Mouse (Mus musculus) hindbrain, embryonic 11.5 days (tissue): ENCODE measurements at regions not wholly inside any gene's neighbourhood (a gene's known extent, or its start where the extent isn't known, plus 50 kb on each side); places are given as distances from the start of the nearest gene placed in this dataset.

ENCODE experiments used
- ATAC-seq: fragments of 200-750 bp; cut with Nextera tagmentation; 2 replicates; pipeline ENCODE4 v1.8.0; 2017; ENCODE audit warnings: mild to moderate bottlenecking, moderate TSS enrichment, moderate library complexity; ENCODE audit not compliant: low FRiP score
- DNase-seq: peaks from one replicate; pipeline ENCODE4 v3.0.0-alpha.2; 2015; ENCODE audit warnings: low spot score
- H3K27ac ChIP-seq: fragments of 300-500 bp; sonication (generic); 2 replicates; pipeline ENCODE4 v1.5.1; 2014; ENCODE audit warnings: mild to moderate bottlenecking, low read depth, low read length
- H3K27me3 ChIP-seq: fragments of 300-500 bp; sonication (generic); 2 replicates; pipeline ENCODE4 v1.6.1; 2014; ENCODE audit warnings: mild to moderate bottlenecking, low read length, moderate library complexity, mixed read lengths; ENCODE audit not compliant: control insufficient read depth, insufficient read depth
- H3K36me3 ChIP-seq: fragments of 300-500 bp; sonication (generic); 2 replicates; pipeline ENCODE4 v1.6.1; 2014; ENCODE audit warnings: mild to moderate bottlenecking, low read length, moderate library complexity, mixed read lengths; ENCODE audit not compliant: control insufficient read depth, insufficient read depth
- H3K4me1 ChIP-seq: fragments of 300-500 bp; sonication (generic); replicated peaks from 2 replicates; pipeline ENCODE4 v1.6.1; 2014; ENCODE audit warnings: low read length, mixed read lengths; ENCODE audit not compliant: control insufficient read depth, insufficient read depth
- H3K4me2 ChIP-seq: fragments of 300-500 bp; sonication (generic); replicated peaks from 2 replicates; pipeline ENCODE4 v1.6.1; 2014; ENCODE audit warnings: mild to moderate bottlenecking, low read depth, low read length
- H3K4me3 ChIP-seq: fragments of 300-500 bp; sonication (generic); 2 replicates; pipeline ENCODE4 v1.5.1; 2014; ENCODE audit warnings: low read depth, low read length
- H3K9ac ChIP-seq: fragments of 300-500 bp; sonication (generic); 2 replicates; pipeline ENCODE4 v1.6.1; 2014; ENCODE audit warnings: low read depth, low read length
- H3K9me3 ChIP-seq: fragments of 300-500 bp; sonication (generic); 2 replicates; pipeline ENCODE4 v1.6.1; 2016; ENCODE audit warnings: low read length; ENCODE audit not compliant: control insufficient read depth
- WGBS: fragments of 180-500 bp; shearing (Covaris S2); extraction: QIAGEN DNeasy Blood & Tissue Kit; methylation state at CpG from one replicate; pipeline ENCODE4 v1.1.7; 2014; 5-methylcytosine and 5-hydroxymethylcytosine counted together

DNA sequence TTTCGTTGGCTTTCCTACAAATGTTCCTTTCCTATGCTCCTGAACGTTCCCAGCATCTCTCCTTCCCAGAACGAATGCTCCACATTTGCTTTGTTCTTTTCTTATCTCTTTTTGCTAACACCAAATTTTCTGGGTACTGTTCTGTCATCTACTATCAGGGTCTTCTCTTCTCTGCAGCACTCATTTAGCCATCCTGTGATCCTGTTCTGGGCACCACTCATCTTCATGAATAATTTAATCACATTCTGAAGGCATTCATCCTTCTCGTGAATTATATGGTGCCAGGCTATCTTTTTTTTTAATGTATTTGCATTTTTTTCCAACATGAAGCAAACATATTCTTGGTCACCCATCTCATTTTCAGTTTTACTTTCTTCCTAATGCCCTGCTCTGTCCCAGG lies 87.3 kb upstream of the Zc3h12c start:
- no peak for DNase-seq
- Histone ChIP-seq H3K4me2 (no peak overlapping the region), H3K4me3 (no peak overlapping the region)

DNA sequence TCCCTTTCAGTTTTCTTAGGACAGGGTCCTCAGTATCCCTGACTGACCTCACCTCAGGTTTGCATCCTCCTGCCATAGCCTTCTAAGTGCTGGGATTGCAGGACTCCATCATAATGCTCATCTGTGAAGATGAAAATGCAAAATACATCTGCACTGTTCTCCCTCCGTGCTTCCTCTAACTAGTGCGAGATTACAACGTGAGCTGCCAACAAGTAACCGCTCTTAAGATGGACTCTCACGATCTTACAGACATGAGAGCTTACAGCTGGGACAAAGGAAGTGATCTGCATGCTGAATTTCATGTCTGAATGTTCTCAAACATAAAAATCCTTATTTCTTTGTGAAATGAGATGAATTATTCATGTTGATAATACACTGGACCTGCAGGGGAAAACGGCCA lies 86.1 kb upstream of the Zc3h12c start:
- H3K9ac ChIP-seq = no peak overlapping the region
- H3K27me3 ChIP-seq = no peaks in the 10 kb centered on the region
- H3K4me2 ChIP-seq = no peak overlapping the region
- DNase-seq (no peak), ATAC-seq (no peak)
- H3K4me1 ChIP-seq = no peaks in the 10 kb centered on the region
- H3K4me3 ChIP-seq = no peak overlapping the region
- H3K27ac ChIP-seq = no peak overlapping the region
- 80% methylated on average over 6 of the region's 6 CpGs for WGBS
- no peaks in the 10 kb centered on the region for H3K36me3 ChIP-seq
- H3K9me3 ChIP-seq = no peaks in the 10 kb centered on the region

More for the DNA sequence above, 87.3 kb upstream of the Zc3h12c start:
- Histone ChIP-seq H3K9ac (no peak overlapping the region), H3K9me3 (no peaks in the 10 kb centered on the region), H3K27ac (no peak overlapping the region), H3K4me1 (no peaks in the 10 kb centered on the region), H3K36me3 (no peaks in the 10 kb centered on the region), H3K27me3 (no peaks in the 10 kb centered on the region)
- WGBS = 83% methylated on average over 4 of the region's 4 CpGs
- no peak for ATAC-seq

DNA sequence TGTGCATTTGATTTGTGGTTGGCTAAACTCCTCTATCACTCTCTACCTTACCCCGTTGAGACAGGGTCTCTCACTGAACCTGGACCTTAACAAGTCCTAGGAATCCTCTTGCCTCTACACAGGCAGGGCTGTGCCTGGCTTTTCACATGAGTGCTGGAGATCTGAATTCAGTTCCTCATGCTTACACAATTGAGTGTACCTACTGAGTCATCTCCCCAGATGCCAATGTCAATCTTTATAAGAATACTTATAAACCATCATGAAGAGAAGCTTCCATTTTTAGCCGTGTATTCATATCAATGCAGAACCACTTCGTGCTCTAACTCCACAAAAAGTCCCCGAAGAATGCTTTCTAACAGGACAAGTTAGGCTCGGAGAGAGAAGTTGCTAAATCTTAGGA lies 83.1 kb upstream of the Zc3h12c start:
- no peak for DNase-seq
- Histone ChIP-seq H3K9me3 (no peaks in the 10 kb centered on the region), H3K36me3 (no peaks in the 10 kb centered on the region), H3K4me1 (no peaks in the 10 kb centered on the region), H3K9ac (no peak overlapping the region), H3K27ac (no peak overlapping the region), H3K27me3 (no peaks in the 10 kb centered on the region), H3K4me3 (no peak overlapping the region), H3K4me2 (no peak overlapping the region)
- ATAC-seq = no peak
- WGBS = 93% methylated on average over 5 of the region's 5 CpGs

DNA sequence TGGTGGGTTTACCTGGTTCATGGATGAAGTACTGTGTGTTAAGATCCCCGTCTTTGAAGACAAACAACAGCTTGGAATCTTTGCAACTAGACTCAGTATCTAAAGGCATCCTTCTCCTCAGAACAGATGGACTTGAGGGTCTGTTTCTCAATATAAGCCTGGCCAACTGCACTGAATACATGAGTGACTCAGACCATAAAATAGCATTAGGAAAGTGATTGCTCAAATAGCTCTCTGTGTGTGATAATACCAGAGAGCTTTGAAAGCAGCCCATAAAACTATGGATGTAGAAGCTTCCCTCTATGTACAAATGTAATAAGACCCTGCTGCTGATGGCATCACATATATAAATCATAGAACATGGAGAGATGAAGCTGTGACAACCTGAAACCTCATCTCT lies 78.3 kb upstream of the Zc3h12c start:
- Histone ChIP-seq H3K4me2 (no peak overlapping the region), H3K36me3 (no peaks in the 10 kb centered on the region), H3K9ac (no peak overlapping the region), H3K4me3 (no peak overlapping the region), H3K4me1 (no peaks in the 10 kb centered on the region), H3K27me3 (no peaks in the 10 kb centered on the region), H3K9me3 (no peaks in the 10 kb centered on the region), H3K27ac (no peak overlapping the region)
- WGBS = 91% methylated on average over 1 of the region's 1 CpGs
- no peak for ATAC-seq
- no peak for DNase-seq

DNA sequence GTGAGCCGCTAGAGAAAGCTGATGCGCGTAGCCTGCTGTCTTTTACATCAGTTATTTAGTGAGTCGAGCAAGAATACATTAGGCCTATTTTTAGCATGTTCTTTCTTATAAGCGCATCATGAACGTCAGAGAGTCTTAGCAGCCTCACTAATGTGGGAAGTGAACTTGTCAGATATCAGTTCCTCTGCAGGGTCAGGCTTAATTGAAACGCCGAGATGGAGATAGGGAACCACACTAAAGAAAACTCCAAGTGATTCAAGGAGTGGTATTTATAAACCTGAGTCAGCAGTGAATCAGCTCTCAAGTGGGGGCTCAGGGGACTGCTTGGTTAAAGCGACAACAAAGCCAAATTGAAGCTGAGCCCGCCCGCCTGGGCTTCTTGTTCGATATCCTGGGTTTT lies 75.7 kb upstream of the Zc3h12c start:
- H3K27me3 ChIP-seq = no peaks in the 10 kb centered on the region
- ATAC-seq = no peak
- no peak for DNase-seq
- H3K9ac ChIP-seq = no peak overlapping the region
- no peaks in the 10 kb centered on the region for H3K36me3 ChIP-seq
- H3K4me2 ChIP-seq = no peak overlapping the region
- H3K4me1 ChIP-seq = no peaks in the 10 kb centered on the region
- H3K9me3 ChIP-seq = no peaks in the 10 kb centered on the region
- no peak overlapping the region for H3K4me3 ChIP-seq
- 81% methylated on average over 12 of the region's 12 CpGs for WGBS
- H3K27ac ChIP-seq = no peak overlapping the region

- 80% methylated on average over 2 of the region's 2 CpGs for WGBS
- Histone ChIP-seq H3K4me1 (no peaks in the 10 kb centered on the region), H3K4me3 (no peak overlapping the region), H3K27ac (no peak overlapping the region), H3K9me3 (no peaks in the 10 kb centered on the region), H3K27me3 (no peaks in the 10 kb centered on the region), H3K4me2 (no peak overlapping the region), H3K9ac (no peak overlapping the region), H3K36me3 (no peaks in the 10 kb centered on the region)
- ATAC-seq (no peak), DNase-seq (no peak)
These were observed 74.7 kb upstream of the Zc3h12c start for GRCm38 (mm10) chr9:52243032-52243431.

DNA sequence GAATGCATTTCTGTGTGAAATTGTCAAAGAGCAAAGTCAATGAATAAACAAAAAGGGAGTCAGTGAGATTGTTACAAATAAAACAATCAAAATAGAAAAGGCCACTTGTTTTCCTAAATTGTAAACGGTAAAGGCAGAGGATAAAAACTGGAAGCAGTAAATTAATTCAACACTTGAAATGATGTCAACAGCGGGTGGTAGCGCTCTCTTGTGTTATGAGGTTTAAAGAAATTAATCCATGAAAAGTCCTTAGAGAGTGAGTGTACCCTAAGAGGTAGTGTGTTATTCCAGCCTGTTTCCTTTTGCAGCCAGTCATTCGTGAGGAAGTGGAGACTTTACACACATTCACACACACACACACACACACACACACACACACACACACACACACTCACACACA lies 73.2 kb upstream of the Zc3h12c start:
- Histone ChIP-seq H3K4me1 (no peaks in the 10 kb centered on the region), H3K9me3 (no peaks in the 10 kb centered on the region), H3K4me2 (no peak overlapping the region), H3K4me3 (no peak overlapping the region), H3K27me3 (no peaks in the 10 kb centered on the region), H3K9ac (no peak overlapping the region), H3K36me3 (no peaks in the 10 kb centered on the region), H3K27ac (no peak overlapping the region)
- ATAC-seq (no peak), DNase-seq (no peak)
- WGBS = 77% methylated on average over 4 of the region's 4 CpGs

- Histone ChIP-seq H3K4me1 (no peaks in the 10 kb centered on the region), H3K9ac (no peak overlapping the region), H3K9me3 (no peaks in the 10 kb centered on the region), H3K4me2 (no peak overlapping the region), H3K4me3 (no peak overlapping the region), H3K27ac (no peak overlapping the region), H3K27me3 (no peaks in the 10 kb centered on the region), H3K36me3 (no peaks in the 10 kb centered on the region)
- no peak for DNase-seq
- 79% methylated on average over 12 of the region's 12 CpGs for WGBS
- ATAC-seq = no peak
These were observed 72.4 kb upstream of the Zc3h12c start for GRCm38 (mm10) chr9:52240585-52241320.

DNA sequence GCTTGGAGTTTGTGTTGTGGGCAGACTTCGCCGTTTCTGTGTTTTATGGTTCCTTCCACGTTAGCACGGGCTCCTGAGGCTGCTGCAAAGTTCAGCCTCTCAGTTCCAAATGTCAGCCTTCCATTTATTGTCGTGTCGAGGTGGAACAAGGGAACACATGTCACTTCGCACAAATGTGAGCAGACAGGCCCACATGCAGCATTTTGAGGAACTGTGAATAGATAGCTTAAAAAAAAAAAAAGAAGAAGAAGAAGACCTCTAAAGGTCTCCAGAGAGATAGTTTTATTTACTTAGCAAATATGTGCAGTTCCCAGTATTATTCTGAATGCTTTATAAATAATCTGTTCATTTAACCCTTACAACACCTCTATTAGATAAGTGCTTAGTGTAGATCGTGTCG lies 66.4 kb upstream of the Zc3h12c start:
- Histone ChIP-seq H3K9ac (no peak overlapping the region), H3K4me2 (no peak overlapping the region), H3K36me3 (no peaks in the 10 kb centered on the region), H3K4me3 (no peak overlapping the region), H3K9me3 (no peaks in the 10 kb centered on the region), H3K4me1 (no peaks in the 10 kb centered on the region), H3K27me3 (no peaks in the 10 kb centered on the region), H3K27ac (no peak overlapping the region)
- DNase-seq (no peak), ATAC-seq (no peak)
- WGBS = 86% methylated on average over 9 of the region's 9 CpGs
